Mouse (Mus musculus): ENCODE results near the gene Oard1. TPM values are rescaled to one million over a fixed set of nuclear protein-coding genes. Genes with fewer than 3 reads are reported as not detected.
A peak's percentile ranks its signal among the peaks of the same experiment; 100 is the strongest.

Gene Oard1
- polyA plus RNA-seq, 1 experiment from 2014 or later = 42.8 TPM

- no peak overlapping the region for H3K27ac ChIP-seq (replicated peaks)
- no peak overlapping the region for H3K4me2 ChIP-seq
- no peaks in the 10 kb centered on the region for H3K36me3 ChIP-seq (replicated peaks)
- peaks cover 18% of the 10 kb centered on the region for H3K4me1 ChIP-seq (replicated peaks)
- 63% methylated on average over 7 of the region's 7 CpGs for WGBS (ENCODE audit: insufficient replicate concordance)
- H3K9ac ChIP-seq = no peak overlapping the region
- no peak overlapping the region for H3K4me3 ChIP-seq (replicated peaks)
- no peak for ATAC-seq (ENCODE audit: insufficient read depth)
- H3K27me3 ChIP-seq = no peaks in the 10 kb centered on the region
- no peaks in the 10 kb centered on the region for H3K9me3 ChIP-seq (replicated peaks)
Observed at GRCm38 (mm10) chr17:48437421-48437911, 27.7 kb downstream of the Oard1 start.

GRCm38 (mm10) chr17:48442745-48443457, 33.1 kb downstream of the Oard1 start:
- Histone ChIP-seq H3K36me3 (replicated peaks) (peaks cover 11% of the 10 kb centered on the region), H3K27me3 (no peaks in the 10 kb centered on the region), H3K9ac (no peak overlapping the region), H3K27ac (replicated peaks) (no peak overlapping the region), H3K9me3 (replicated peaks) (no peaks in the 10 kb centered on the region), H3K4me1 (replicated peaks) (peaks cover 42% of the 10 kb centered on the region), H3K4me3 (replicated peaks) (no peak overlapping the region), H3K4me2 (no peak overlapping the region)
- no peak for ATAC-seq (ENCODE audit: insufficient read depth)
- WGBS (ENCODE audit: insufficient replicate concordance) = 75% methylated on average over 7 of the region's 7 CpGs

GRCm38 (mm10) chr17:48443542-48444145, 33.8 kb downstream of the Oard1 start:
- Histone ChIP-seq H3K4me2 (no peak overlapping the region), H3K9me3 (replicated peaks) (no peaks in the 10 kb centered on the region), H3K27me3 (no peaks in the 10 kb centered on the region), H3K9ac (no peak overlapping the region), H3K36me3 (replicated peaks) (peaks cover 19% of the 10 kb centered on the region), H3K4me3 (replicated peaks) (no peak overlapping the region), H3K27ac (replicated peaks) (no peak overlapping the region), H3K4me1 (replicated peaks) (peaks cover 48% of the 10 kb centered on the region)
- no peak for ATAC-seq (ENCODE audit: insufficient read depth)
- WGBS (ENCODE audit: insufficient replicate concordance) = 77% methylated on average over 16 of the region's 16 CpGs

- peak overlapping the region; percentile 75 for H3K4me2 ChIP-seq
- 49% methylated on average over 8 of the region's 8 CpGs for WGBS (ENCODE audit: insufficient replicate concordance)
Observed at GRCm38 (mm10) chr17:48447675-48448074, 37.9 kb downstream of the Oard1 start.

GRCm38 (mm10) chr17:48450666-48451352, 41.0 kb downstream of the Oard1 start:
- H3K27ac ChIP-seq (replicated peaks) = peak overlapping the region; percentile 97
- peak overlapping the region; percentile 75 for H3K4me2 ChIP-seq
- peak overlapping the region; percentile 64 for H3K4me3 ChIP-seq (replicated peaks)
- WGBS (ENCODE audit: insufficient replicate concordance) = 19% methylated on average over 13 of the region's 13 CpGs
- no peaks in the 10 kb centered on the region for H3K27me3 ChIP-seq
- H3K9ac ChIP-seq = peak overlapping the region; percentile 66
- peaks cover 29% of the 10 kb centered on the region for H3K36me3 ChIP-seq (replicated peaks)
- H3K9me3 ChIP-seq (replicated peaks) = no peaks in the 10 kb centered on the region
- H3K4me1 ChIP-seq (replicated peaks) = peaks cover 86% of the 10 kb centered on the region
- peak; percentile 89 for ATAC-seq (ENCODE audit: insufficient read depth)

More at GRCm38 (mm10) chr17:48447675-48448074, 37.9 kb downstream of the Oard1 start:
- H3K27me3 ChIP-seq = no peaks in the 10 kb centered on the region
- peak; percentile 29 for ATAC-seq (ENCODE audit: insufficient read depth)
- H3K4me3 ChIP-seq (replicated peaks) = peak overlapping the region; percentile 64
- peak overlapping the region; percentile 66 for H3K9ac ChIP-seq
- peaks cover 29% of the 10 kb centered on the region for H3K36me3 ChIP-seq (replicated peaks)
- H3K4me1 ChIP-seq (replicated peaks) = peaks cover 78% of the 10 kb centered on the region
- no peaks in the 10 kb centered on the region for H3K9me3 ChIP-seq (replicated peaks)
- peak overlapping the region; percentile 97 for H3K27ac ChIP-seq (replicated peaks)

GRCm38 (mm10) chr17:48451353-48451675, 41.5 kb downstream of the Oard1 start, which contains the start of gene Tspo2:
Gene Tspo2 (minus strand): TSS chr17:48451522.
- no peaks in the 10 kb centered on the region for H3K9me3 ChIP-seq (replicated peaks)
- peak within 1 kb of the TSS; percentile 66 for H3K9ac ChIP-seq
- 19% methylated on average over 7 of the region's 7 CpGs for WGBS (ENCODE audit: insufficient replicate concordance)
- peaks cover 86% of the 10 kb centered on the region for H3K4me1 ChIP-seq (replicated peaks)
- peak within 1 kb of the TSS; percentile 64 for H3K4me3 ChIP-seq (replicated peaks)
- peak within 1 kb of the TSS; percentile 97 for H3K27ac ChIP-seq (replicated peaks)
- peaks cover 29% of the 10 kb centered on the region for H3K36me3 ChIP-seq (replicated peaks)
- ATAC-seq (ENCODE audit: insufficient read depth) = peak; percentile 77
- H3K4me2 ChIP-seq = peak within 1 kb of the TSS; percentile 75
- no peaks in the 10 kb centered on the region for H3K27me3 ChIP-seq

- Histone ChIP-seq H3K4me1 (replicated peaks) (peaks cover 86% of the 10 kb centered on the region), H3K9me3 (replicated peaks) (no peaks in the 10 kb centered on the region), H3K27me3 (no peaks in the 10 kb centered on the region), H3K27ac (replicated peaks) (peak overlapping the region; percentile 97), H3K4me3 (replicated peaks) (peak overlapping the region; percentile 64), H3K36me3 (replicated peaks) (peaks cover 23% of the 10 kb centered on the region), H3K9ac (peak overlapping the region; percentile 66), H3K4me2 (peak overlapping the region; percentile 75)
- WGBS (ENCODE audit: insufficient replicate concordance) = 50% methylated on average over 9 of the region's 9 CpGs
- ATAC-seq (ENCODE audit: insufficient read depth) = peak; percentile 23
Observed at GRCm38 (mm10) chr17:48451753-48452444, 42.1 kb downstream of the Oard1 start.

- Histone ChIP-seq H3K27me3 (no peaks in the 10 kb centered on the region), H3K27ac (replicated peaks) (peak overlapping the region; percentile 67), H3K4me1 (replicated peaks) (peaks cover 86% of the 10 kb centered on the region), H3K4me3 (replicated peaks) (no peak overlapping the region), H3K9me3 (replicated peaks) (no peaks in the 10 kb centered on the region), H3K4me2 (no peak overlapping the region), H3K9ac (no peak overlapping the region), H3K36me3 (replicated peaks) (peaks cover 12% of the 10 kb centered on the region)
- WGBS (ENCODE audit: insufficient replicate concordance) = 62% methylated on average over 7 of the region's 7 CpGs
- ATAC-seq (ENCODE audit: insufficient read depth) = no peak
Observed at GRCm38 (mm10) chr17:48453489-48453888, 43.7 kb downstream of the Oard1 start.

- peak overlapping the region; percentile 48 for H3K9ac ChIP-seq
- WGBS (ENCODE audit: insufficient replicate concordance) = 53% methylated on average over 7 of the region's 7 CpGs
- H3K27ac ChIP-seq (replicated peaks) = peak overlapping the region; percentile 69
- H3K9me3 ChIP-seq (replicated peaks) = no peaks in the 10 kb centered on the region
- no peak for ATAC-seq (ENCODE audit: insufficient read depth)
- no peaks in the 10 kb centered on the region for H3K27me3 ChIP-seq
- H3K4me2 ChIP-seq = peak overlapping the region; percentile 62
- peaks cover 83% of the 10 kb centered on the region for H3K4me1 ChIP-seq (replicated peaks)
- peak overlapping the region; percentile 46 for H3K4me3 ChIP-seq (replicated peaks)
- H3K36me3 ChIP-seq (replicated peaks) = peaks cover 5% of the 10 kb centered on the region; the same call in 1 of the 2 replicates
Observed at GRCm38 (mm10) chr17:48454190-48454589, 44.4 kb downstream of the Oard1 start.

- Histone ChIP-seq H3K27ac (replicated peaks) (peak within 1 kb of the TSS; percentile 69), H3K9me3 (replicated peaks) (no peaks in the 10 kb centered on the region), H3K4me2 (peak within 1 kb of the TSS; percentile 62), H3K4me1 (replicated peaks) (peaks cover 78% of the 10 kb centered on the region), H3K4me3 (replicated peaks) (peak within 1 kb of the TSS; percentile 46), H3K36me3 (replicated peaks) (peaks cover 2% of the 10 kb centered on the region; the same call in 1 of the 2 replicates), H3K27me3 (no peaks in the 10 kb centered on the region; the same call in 1 of the 2 replicates), H3K9ac (peak within 1 kb of the TSS; percentile 48)
- ATAC-seq (ENCODE audit: insufficient read depth) = no peak
- 39% methylated on average over 11 of the region's 11 CpGs for WGBS (ENCODE audit: insufficient replicate concordance)
Observed at GRCm38 (mm10) chr17:48454688-48455087, 44.9 kb downstream of the Oard1 start, which contains the start of gene Unc5cl. Gene Unc5cl (plus strand): TSS chr17:48454901.
